Mouse (Mus musculus): ENCODE measurements around the gene Sel1l2. TPM values are rescaled to one million over a fixed set of nuclear protein-coding genes. Genes with fewer than 3 reads are reported as not detected.

Sel1l2 gene
- polyA plus RNA-seq, 1 experiment from 2014 or later = not detected

GRCm38 (mm10) chr2:140330508-140331306 lies 58.8 kb downstream of the Sel1l2 start:
- no peak for ATAC-seq (ENCODE audit: low FRiP score)
- WGBS = 79% methylated on average over 5 of the region's 5 CpGs
- no peaks in the 10 kb centered on the region for H3K4me1 ChIP-seq (replicated peaks; ENCODE audit: control insufficient read depth, insufficient read depth, low read length)

GRCm38 (mm10) chr2:140302976-140303708 lies 86.4 kb downstream of the Sel1l2 start:
- Histone ChIP-seq H3K27me3 (ENCODE audit: control insufficient read depth, insufficient read depth, low read length) (no peaks in the 10 kb centered on the region), H3K4me2 (replicated peaks) (no peak overlapping the region), H3K9me3 (ENCODE audit: control insufficient read depth, low read length) (no peaks in the 10 kb centered on the region), H3K36me3 (replicated peaks; ENCODE audit: control insufficient read depth, insufficient read depth) (no peaks in the 10 kb centered on the region), H3K4me3 (replicated peaks; ENCODE audit: low read length) (no peak overlapping the region), H3K27ac (no peak overlapping the region), H3K4me1 (replicated peaks; ENCODE audit: control insufficient read depth, insufficient read depth, low read length) (no peaks in the 10 kb centered on the region), H3K9ac (no peak overlapping the region)
- DNase-seq (ENCODE audit: low spot score) (no peak), ATAC-seq (ENCODE audit: low FRiP score) (no peak)
- 84% methylated on average over 3 of the region's 3 CpGs for WGBS

More at GRCm38 (mm10) chr2:140330508-140331306, 58.8 kb downstream of the Sel1l2 start:
- DNase-seq (ENCODE audit: low spot score) = no peak
- H3K36me3 ChIP-seq (replicated peaks; ENCODE audit: control insufficient read depth, insufficient read depth) = no peaks in the 10 kb centered on the region
- H3K4me2 ChIP-seq (replicated peaks) = no peak overlapping the region
- no peak overlapping the region for H3K27ac ChIP-seq
- H3K27me3 ChIP-seq (ENCODE audit: control insufficient read depth, insufficient read depth, low read length) = no peaks in the 10 kb centered on the region
- no peak overlapping the region for H3K4me3 ChIP-seq (replicated peaks; ENCODE audit: low read length)
- H3K9ac ChIP-seq = no peak overlapping the region
- no peaks in the 10 kb centered on the region for H3K9me3 ChIP-seq (ENCODE audit: control insufficient read depth, low read length)

- H3K4me1 ChIP-seq (replicated peaks; ENCODE audit: control insufficient read depth, insufficient read depth, low read length) = no peaks in the 10 kb centered on the region
- WGBS = 23% methylated on average over 4 of the region's 4 CpGs
- ATAC-seq (ENCODE audit: low FRiP score) = no peak
- no peak overlapping the region for H3K9ac ChIP-seq
- H3K9me3 ChIP-seq (ENCODE audit: control insufficient read depth, low read length) = no peaks in the 10 kb centered on the region
- H3K27me3 ChIP-seq (ENCODE audit: control insufficient read depth, insufficient read depth, low read length) = no peaks in the 10 kb centered on the region
- no peak overlapping the region for H3K27ac ChIP-seq
- H3K4me3 ChIP-seq (replicated peaks; ENCODE audit: low read length) = no peak overlapping the region
- no peak for DNase-seq (ENCODE audit: low spot score)
- no peaks in the 10 kb centered on the region for H3K36me3 ChIP-seq (replicated peaks; ENCODE audit: control insufficient read depth, insufficient read depth)
- no peak overlapping the region for H3K4me2 ChIP-seq (replicated peaks)
These were observed 92.4 kb downstream of the Sel1l2 start for GRCm38 (mm10) chr2:140297155-140297554.

DNA sequence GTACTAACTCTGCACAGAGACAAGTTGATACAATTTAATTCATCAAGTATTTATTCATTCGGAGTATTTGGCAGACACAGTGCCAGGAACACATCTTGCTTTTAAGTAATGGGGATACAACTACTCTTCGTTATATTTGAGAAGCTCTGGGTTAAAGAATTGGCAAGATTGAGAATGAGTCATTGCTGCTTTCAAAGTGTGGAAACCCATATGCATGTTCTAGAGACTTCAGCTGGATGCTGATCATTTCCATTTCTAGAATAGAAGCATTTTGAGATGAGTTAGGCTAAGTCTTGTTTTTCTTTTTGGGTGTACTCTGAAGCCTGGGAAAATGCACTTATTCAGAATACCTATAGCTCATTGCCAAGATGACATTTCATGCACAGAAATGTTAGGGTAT lies 95.7 kb downstream of the Sel1l2 start:
- WGBS = 91% methylated on average over 2 of the region's 2 CpGs
- ATAC-seq (ENCODE audit: low FRiP score) (no peak), DNase-seq (ENCODE audit: low spot score) (no peak)
- Histone ChIP-seq H3K4me1 (replicated peaks; ENCODE audit: control insufficient read depth, insufficient read depth, low read length) (no peaks in the 10 kb centered on the region), H3K27ac (no peak overlapping the region), H3K27me3 (ENCODE audit: control insufficient read depth, insufficient read depth, low read length) (no peaks in the 10 kb centered on the region), H3K9me3 (ENCODE audit: control insufficient read depth, low read length) (no peaks in the 10 kb centered on the region), H3K36me3 (replicated peaks; ENCODE audit: control insufficient read depth, insufficient read depth) (no peaks in the 10 kb centered on the region), H3K4me2 (replicated peaks) (no peak overlapping the region), H3K9ac (no peak overlapping the region), H3K4me3 (replicated peaks; ENCODE audit: low read length) (no peak overlapping the region)

GRCm38 (mm10) chr2:140280808-140281207 lies 108.7 kb downstream of the Sel1l2 start:
- no peaks in the 10 kb centered on the region for H3K27me3 ChIP-seq (ENCODE audit: control insufficient read depth, insufficient read depth, low read length)
- H3K36me3 ChIP-seq (replicated peaks; ENCODE audit: control insufficient read depth, insufficient read depth) = no peaks in the 10 kb centered on the region
- H3K9ac ChIP-seq = no peak overlapping the region
- H3K4me3 ChIP-seq (replicated peaks; ENCODE audit: low read length) = no peak overlapping the region
- no peak overlapping the region for H3K27ac ChIP-seq
- no peaks in the 10 kb centered on the region for H3K4me1 ChIP-seq (replicated peaks; ENCODE audit: control insufficient read depth, insufficient read depth, low read length)
- DNase-seq (ENCODE audit: low spot score) (no peak), ATAC-seq (ENCODE audit: low FRiP score) (no peak)
- no peak overlapping the region for H3K4me2 ChIP-seq (replicated peaks)
- WGBS = 65% methylated on average over 8 of the region's 8 CpGs
- no peaks in the 10 kb centered on the region for H3K9me3 ChIP-seq (ENCODE audit: control insufficient read depth, low read length)

GRCm38 (mm10) chr2:140255595-140256141 lies 133.8 kb downstream of the Sel1l2 start:
- Histone ChIP-seq H3K36me3 (replicated peaks; ENCODE audit: control insufficient read depth, insufficient read depth) (no peaks in the 10 kb centered on the region), H3K9ac (no peak overlapping the region), H3K4me2 (replicated peaks) (no peak overlapping the region), H3K27ac (no peak overlapping the region), H3K4me1 (replicated peaks; ENCODE audit: control insufficient read depth, insufficient read depth, low read length) (no peaks in the 10 kb centered on the region), H3K4me3 (replicated peaks; ENCODE audit: low read length) (no peak overlapping the region), H3K27me3 (ENCODE audit: control insufficient read depth, insufficient read depth, low read length) (no peaks in the 10 kb centered on the region), H3K9me3 (ENCODE audit: control insufficient read depth, low read length) (no peaks in the 10 kb centered on the region)
- WGBS = 67% methylated on average over 2 of the region's 2 CpGs
- DNase-seq (ENCODE audit: low spot score) (no peak), ATAC-seq (ENCODE audit: low FRiP score) (no peak)

DNA sequence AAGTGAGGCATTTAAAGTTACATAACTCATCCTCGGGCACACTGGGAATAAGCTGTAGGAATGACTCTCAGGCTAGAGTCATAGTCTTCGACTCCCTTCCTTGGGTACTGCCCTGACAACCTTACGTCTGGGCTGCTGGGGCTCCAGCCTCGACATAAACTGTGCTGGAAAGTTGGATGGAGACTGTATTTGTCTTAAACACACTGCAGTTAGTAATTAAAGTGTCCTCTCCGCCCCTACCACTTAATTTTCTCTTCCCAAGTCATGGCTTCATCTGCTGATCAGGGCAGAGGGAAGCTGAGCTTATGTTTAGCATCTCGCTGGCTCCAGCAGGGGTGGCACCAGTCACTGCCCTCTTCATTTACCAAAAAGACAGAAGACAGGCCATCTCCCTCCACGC lies 135.2 kb downstream of the Sel1l2 start:
- Histone ChIP-seq H3K27ac (no peak overlapping the region), H3K36me3 (replicated peaks; ENCODE audit: control insufficient read depth, insufficient read depth) (no peaks in the 10 kb centered on the region), H3K9ac (no peak overlapping the region), H3K4me2 (replicated peaks) (no peak overlapping the region), H3K27me3 (ENCODE audit: control insufficient read depth, insufficient read depth, low read length) (no peaks in the 10 kb centered on the region), H3K4me1 (replicated peaks; ENCODE audit: control insufficient read depth, insufficient read depth, low read length) (no peaks in the 10 kb centered on the region), H3K4me3 (replicated peaks; ENCODE audit: low read length) (no peak overlapping the region), H3K9me3 (ENCODE audit: control insufficient read depth, low read length) (no peaks in the 10 kb centered on the region)
- WGBS = 74% methylated on average over 7 of the region's 7 CpGs
- ATAC-seq (ENCODE audit: low FRiP score) = no peak
- DNase-seq (ENCODE audit: low spot score) = no peak

- DNase-seq (ENCODE audit: low spot score) (no peak), ATAC-seq (ENCODE audit: low FRiP score) (no peak)
- Histone ChIP-seq H3K4me2 (replicated peaks) (no peak overlapping the region), H3K9ac (no peak overlapping the region), H3K4me3 (replicated peaks; ENCODE audit: low read length) (no peak overlapping the region), H3K36me3 (replicated peaks; ENCODE audit: control insufficient read depth, insufficient read depth) (no peaks in the 10 kb centered on the region), H3K27me3 (ENCODE audit: control insufficient read depth, insufficient read depth, low read length) (no peaks in the 10 kb centered on the region), H3K4me1 (replicated peaks; ENCODE audit: control insufficient read depth, insufficient read depth, low read length) (no peaks in the 10 kb centered on the region; the same call in 1 of the 2 replicates), H3K27ac (no peak overlapping the region), H3K9me3 (ENCODE audit: control insufficient read depth, low read length) (no peaks in the 10 kb centered on the region)
- WGBS = 84% methylated on average over 5 of the region's 5 CpGs
These were observed 146.4 kb downstream of the Sel1l2 start for GRCm38 (mm10) chr2:140243105-140243504.

- Histone ChIP-seq H3K4me3 (replicated peaks; ENCODE audit: low read length) (no peak overlapping the region), H3K9me3 (ENCODE audit: control insufficient read depth, low read length) (no peaks in the 10 kb centered on the region), H3K36me3 (replicated peaks; ENCODE audit: control insufficient read depth, insufficient read depth) (no peaks in the 10 kb centered on the region), H3K4me1 (replicated peaks; ENCODE audit: control insufficient read depth, insufficient read depth, low read length) (no peaks in the 10 kb centered on the region; the same call in 1 of the 2 replicates), H3K4me2 (replicated peaks) (no peak overlapping the region), H3K27me3 (ENCODE audit: control insufficient read depth, insufficient read depth, low read length) (no peaks in the 10 kb centered on the region), H3K9ac (no peak overlapping the region), H3K27ac (no peak overlapping the region)
- DNase-seq (ENCODE audit: low spot score) = no peak
- ATAC-seq (ENCODE audit: low FRiP score) = no peak
- 52% methylated on average over 5 of the region's 5 CpGs for WGBS
These were observed 147.1 kb downstream of the Sel1l2 start for GRCm38 (mm10) chr2:140242398-140242797.

Data from hindbrain, embryonic 14.5 days (tissue).